Mouse (Mus musculus): ENCODE results near the gene Tcam1. TPM values are rescaled to one million over a fixed set of nuclear protein-coding genes. Genes with fewer than 3 reads are reported as not detected.

Tcam1 gene
- polyA plus RNA-seq, 1 experiment, result not detected

DNA sequence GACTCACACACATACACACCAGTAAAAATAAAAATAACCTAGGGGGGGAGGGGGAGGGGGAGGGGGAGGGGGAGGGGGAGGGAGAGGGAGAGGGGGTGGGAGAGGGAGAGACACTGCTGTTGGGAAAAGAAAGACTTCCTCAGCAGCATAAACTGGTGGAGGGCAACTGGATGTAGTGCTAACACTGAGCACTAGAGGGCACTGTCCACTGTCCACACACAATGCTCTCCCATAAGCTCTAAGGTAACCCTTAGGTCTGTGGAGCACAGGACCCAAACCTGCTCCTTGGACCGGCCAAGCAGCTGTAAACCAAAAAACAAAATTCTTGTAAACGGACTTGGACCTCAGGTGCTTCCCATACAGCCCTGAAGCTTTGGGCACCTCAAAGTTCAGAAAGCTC is 26.2 kb downstream of the Tcam1 start:
- no peak for TF ChIP-seq GATA1 (IDR thresholded peaks at IDR 0.05; ENCODE audit: low read length)

DNA sequence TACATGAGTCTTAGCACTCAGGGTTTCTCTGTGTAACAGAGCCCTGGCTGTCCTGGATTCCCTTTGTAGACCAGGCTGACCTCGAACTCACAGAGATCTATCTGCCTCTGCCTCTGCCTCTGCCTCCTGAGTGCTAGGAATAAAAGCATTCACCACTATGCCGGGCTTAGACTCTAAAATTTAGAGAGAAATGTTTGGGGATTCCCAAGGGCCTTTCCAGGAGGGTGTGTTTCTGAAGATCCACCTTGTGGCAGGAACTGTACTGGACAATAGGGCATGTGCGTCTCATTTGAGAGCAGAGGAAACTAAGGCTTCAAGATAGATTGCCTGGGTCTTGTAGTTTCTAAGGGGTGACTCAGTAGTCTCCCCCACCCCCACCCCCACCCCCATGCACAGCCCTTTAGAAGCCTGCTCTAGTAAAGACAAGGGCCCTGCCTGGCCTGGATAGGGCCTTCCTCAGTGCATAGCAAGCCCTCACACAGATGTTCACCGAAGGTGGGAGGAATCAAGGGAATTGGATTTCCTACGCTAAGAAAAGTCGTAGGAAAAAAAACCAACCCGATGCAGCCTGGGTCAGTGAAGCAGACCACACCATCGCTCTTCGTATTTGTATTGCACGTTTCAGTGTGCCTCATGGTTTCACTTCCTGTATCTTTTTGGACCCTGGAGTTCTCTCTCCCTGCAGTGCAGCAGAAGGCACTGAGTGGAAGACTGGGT is 29.0 kb downstream of the Tcam1 start:
- no peak for TF ChIP-seq GATA1 (IDR thresholded peaks at IDR 0.05; ENCODE audit: low read length)

DNA sequence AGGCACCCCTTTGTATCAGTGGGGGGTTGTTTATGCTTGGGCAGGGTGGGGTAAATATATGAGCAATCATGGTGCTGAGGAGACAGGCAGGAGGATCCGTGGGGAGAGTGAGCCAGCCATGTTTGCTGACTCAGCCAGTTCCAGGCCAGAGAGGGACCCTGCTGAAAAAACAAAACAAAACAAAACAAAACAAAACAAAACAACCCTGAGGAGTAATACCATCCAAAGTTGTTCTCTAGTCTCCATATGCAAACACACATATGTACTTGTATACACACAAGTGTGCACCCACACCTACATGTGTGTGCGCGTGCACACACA is 29.6 kb downstream of the Tcam1 start:
- no peak for TF ChIP-seq GATA1 (IDR thresholded peaks at IDR 0.05; ENCODE audit: low read length)

- no peak for TF ChIP-seq GATA1 (IDR thresholded peaks at IDR 0.05; ENCODE audit: low read length)
Observed at GRCm38 (mm10) chr11:106306758-106307157, 30.3 kb downstream of the Tcam1 start.

DNA sequence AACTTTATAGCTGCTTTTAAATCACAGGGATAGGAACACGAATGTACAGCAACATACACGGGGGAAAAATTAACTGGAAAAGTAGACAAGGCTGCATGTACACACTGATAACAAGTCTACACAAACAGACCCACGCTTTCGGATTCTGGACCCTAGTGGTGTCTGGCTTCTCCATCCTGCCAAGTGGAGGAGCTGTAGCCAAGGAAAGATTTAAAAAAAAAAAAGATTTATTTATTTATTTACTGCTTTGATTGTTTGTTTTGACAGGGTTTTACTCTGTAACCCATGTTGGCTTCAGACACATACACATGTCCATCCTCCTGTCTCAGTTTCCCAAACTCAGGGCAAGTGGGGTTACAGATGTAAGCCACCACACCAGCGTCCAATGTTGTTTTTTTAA is 31.0 kb downstream of the Tcam1 start:
- no peak for TF ChIP-seq GATA1 (IDR thresholded peaks at IDR 0.05; ENCODE audit: low read length)

DNA sequence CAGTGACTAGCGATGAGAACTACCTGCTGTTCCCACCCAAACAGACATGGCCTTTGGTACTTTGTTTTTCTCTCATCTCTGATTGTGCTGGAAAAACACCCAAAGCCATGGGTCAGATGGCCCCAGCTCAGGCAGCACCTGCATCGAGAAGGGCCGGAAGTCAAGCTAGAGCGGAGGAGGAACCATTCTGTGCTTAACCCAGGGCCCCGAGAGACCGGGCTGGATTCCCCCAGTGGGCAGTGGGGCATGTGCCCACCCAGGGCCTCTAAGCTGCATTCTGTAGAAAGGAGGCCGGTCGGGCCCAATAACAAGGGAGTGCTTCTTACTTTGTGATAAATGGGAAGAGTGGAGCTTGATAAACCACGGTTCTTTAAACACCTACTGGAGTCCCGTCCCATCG is 31.7 kb downstream of the Tcam1 start:
- no peak for TF ChIP-seq GATA1 (IDR thresholded peaks at IDR 0.05; ENCODE audit: low read length)

DNA sequence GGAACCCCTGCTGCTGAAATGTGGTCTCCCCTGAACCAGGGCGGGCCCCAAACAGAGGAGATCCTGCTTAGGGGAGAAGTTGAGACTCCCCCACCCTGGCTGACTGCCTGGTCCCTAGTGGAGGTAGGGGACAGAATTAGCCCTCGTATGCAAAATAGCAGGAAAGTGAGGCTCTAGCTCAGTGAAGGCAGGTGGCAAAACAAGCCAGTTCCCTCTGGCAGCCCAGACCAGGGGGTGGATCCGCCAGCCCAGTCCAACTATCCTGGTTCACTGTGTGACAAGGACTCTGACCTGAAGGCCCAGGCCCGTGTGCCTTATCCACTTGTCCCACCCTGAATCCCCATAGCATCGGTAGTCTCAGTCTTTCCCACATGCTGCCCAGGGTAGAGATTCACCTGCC is 33.7 kb downstream of the Tcam1 start:
- TF ChIP-seq GATA1 (IDR thresholded peaks at IDR 0.05; ENCODE audit: low read length), result no peak

DNA sequence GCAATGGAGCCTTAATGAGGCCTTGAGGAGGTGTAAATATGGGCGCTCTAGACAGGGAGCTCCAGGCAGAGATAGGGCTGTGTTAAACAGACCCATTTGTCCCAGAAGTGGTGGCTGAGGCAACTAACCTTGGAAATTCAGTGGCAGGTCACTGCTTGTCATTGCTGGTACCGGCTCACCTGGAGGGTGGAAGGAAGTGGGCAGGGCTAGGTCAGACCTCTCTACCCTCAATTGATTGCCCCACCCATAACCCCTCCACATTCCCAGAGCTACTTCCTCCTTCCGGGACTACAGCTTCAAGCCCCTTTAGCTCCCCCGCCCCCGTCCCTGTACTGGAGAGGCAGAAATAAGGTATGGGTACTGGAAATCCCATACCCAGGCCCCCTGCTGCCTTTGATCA is 37.1 kb downstream of the Tcam1 start:
- no peak for TF ChIP-seq GATA1 (IDR thresholded peaks at IDR 0.05; ENCODE audit: low read length)

DNA sequence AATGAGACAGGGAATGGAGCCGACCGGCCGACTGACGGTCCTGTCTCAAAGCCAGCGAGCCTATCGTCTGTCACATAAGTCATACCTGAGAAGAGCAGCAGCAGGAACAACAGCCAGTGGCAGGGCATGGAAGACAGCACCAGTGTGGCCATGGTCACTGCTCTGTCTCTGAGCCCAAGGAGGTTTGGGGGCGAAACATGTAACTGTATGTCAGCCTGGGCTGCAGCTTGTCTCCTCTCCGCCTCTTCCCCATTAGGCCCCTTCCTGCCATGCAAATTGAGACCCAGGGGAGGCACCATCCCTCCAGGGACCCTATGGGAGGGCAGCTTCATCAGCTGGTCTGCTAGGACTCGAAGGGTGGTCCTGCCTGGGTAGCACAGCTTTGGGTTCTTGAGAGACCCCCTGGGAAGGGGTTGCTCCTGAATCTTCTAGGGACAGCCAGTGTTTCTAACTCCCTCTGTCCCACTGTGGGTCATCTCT is 37.9 kb downstream of the Tcam1 start, which contains the start of gene Cd79b:
Cd79b (minus strand) TSS at position 430 of the 480 bp plus-strand sequence.
- no peak for TF ChIP-seq GATA1 (IDR thresholded peaks at IDR 0.05; ENCODE audit: low read length)

DNA sequence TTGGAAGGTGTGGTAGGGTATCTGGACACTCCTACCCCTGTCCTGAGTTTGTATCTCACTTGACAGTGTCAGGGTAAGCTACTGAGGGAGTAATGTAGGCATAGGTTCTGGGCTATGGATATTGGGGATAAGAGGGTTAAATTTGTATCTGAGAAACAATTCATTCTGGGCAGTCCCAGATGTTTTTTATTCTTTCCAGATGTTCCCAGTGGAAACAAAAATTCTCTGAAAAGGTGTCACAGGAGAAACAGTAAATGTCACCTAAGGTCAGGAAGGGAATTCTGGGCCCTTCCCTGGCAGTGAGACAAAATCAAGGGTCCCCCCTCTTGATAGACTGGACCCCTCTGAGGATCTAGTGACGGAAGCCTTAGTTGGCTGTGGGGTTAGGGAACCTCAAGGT is 39.9 kb downstream of the Tcam1 start:
- TF ChIP-seq GATA1 (IDR thresholded peaks at IDR 0.05; ENCODE audit: low read length), result no peak

- TF ChIP-seq GATA1 (IDR thresholded peaks at IDR 0.05; ENCODE audit: low read length), result no peak
Observed at GRCm38 (mm10) chr11:106317801-106318200, 41.3 kb downstream of the Tcam1 start.

GRCm38 (mm10) chr11:106318406-106319366 is 42.2 kb downstream of the Tcam1 start:
- TF ChIP-seq GATA1 (IDR thresholded peaks at IDR 0.05; ENCODE audit: low read length), result no peak

DNA sequence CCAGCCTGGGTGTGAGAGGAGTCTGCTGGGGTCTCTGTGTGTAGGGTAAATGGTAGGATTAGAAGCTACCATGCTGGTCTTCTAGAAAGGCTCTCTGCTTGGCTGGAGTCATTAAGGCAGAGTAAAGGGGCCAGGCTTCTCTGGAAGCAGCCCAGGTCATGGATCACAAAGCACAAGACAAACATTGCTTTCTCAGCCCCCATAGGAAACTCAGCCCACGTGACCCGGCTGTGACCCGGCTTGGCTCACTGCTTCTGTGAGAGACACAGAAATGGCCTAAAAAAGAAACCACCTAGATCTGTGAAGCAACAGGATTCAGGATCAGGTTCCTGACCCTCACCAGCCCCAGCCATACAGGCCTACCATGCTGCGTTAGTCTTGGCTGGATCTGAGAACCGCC is 48.4 kb downstream of the Tcam1 start:
- no peak for TF ChIP-seq GATA1 (IDR thresholded peaks at IDR 0.05; ENCODE audit: low read length)

GRCm38 (mm10) chr11:106325566-106326206 is 49.2 kb downstream of the Tcam1 start:
- TF ChIP-seq GATA1 (IDR thresholded peaks at IDR 0.05; ENCODE audit: low read length), result no peak

DNA sequence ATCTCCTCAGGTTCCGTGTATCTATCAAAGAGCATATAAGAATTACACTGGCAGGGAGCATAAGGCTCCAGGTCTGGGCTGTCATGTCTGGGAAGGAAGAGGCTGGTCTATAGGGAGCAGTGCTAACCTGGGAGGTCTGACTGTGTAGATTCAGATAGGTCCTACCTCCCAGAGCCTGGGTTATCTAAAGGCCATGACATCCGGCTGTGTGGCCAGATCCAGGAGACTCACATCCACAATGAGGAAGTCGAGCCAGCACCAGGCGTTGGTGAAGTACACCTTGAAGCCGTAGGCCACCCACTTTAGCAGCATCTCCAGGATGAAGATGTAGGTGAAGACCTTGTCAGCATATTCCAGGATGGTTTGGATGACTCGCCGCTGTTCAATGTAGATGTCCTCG is 50.0 kb downstream of the Tcam1 start:
- TF ChIP-seq GATA1 (IDR thresholded peaks at IDR 0.05; ENCODE audit: low read length), result no peak

GRCm38 (mm10) chr11:106328521-106328920 is 52.0 kb downstream of the Tcam1 start:
- no peak for TF ChIP-seq GATA1 (IDR thresholded peaks at IDR 0.05; ENCODE audit: low read length)
